Mouse (Mus musculus): Measurements from ENCODE around the gene Fam104a. TPM values are rescaled to one million over a fixed set of nuclear protein-coding genes. Genes with fewer than 3 reads are reported as not detected.

Fam104a gene
- 53.0 and 54.2 TPM in 2 replicates for polyA plus RNA-seq (2014; fragmentation: Nextera tagmentation; extraction: Ambion mirVana)

- Histone ChIP-seq H3K27me3 (ENCODE audit: control insufficient read depth, insufficient read depth, low read length) (no peaks in the 10 kb centered on the region), H3K4me1 (ENCODE audit: control insufficient read depth, insufficient read depth, low read length) (peaks cover 8% of the 10 kb centered on the region), H3K9ac (ENCODE audit: low read length) (peak within 1 kb of the TSS; percentile 89), H3K9me3 (ENCODE audit: control insufficient read depth, low read length) (no peaks in the 10 kb centered on the region), H3K27ac (replicated peaks; ENCODE audit: low read depth, low read length) (peak within 1 kb of the TSS; percentile 97), H3K36me3 (ENCODE audit: control insufficient read depth, insufficient read depth, low read length) (peaks cover 7% of the 10 kb centered on the region), H3K4me2 (ENCODE audit: low read depth, severe bottlenecking) (peak within 1 kb of the TSS; percentile 74), H3K4me3 (ENCODE audit: low read depth, low read length) (peak within 1 kb of the TSS; percentile 90)
- under 1% methylated on average over 70 of the region's 73 CpGs for WGBS
- peak; percentile 97 for DNase-seq (ENCODE audit: low spot score)
- ATAC-seq (ENCODE audit: insufficient number of reproducible peaks, low FRiP score, low TSS enrichment, low read depth) = peak; percentile 92
Measured at GRCm38 (mm10) chr11:113683957-113684706, at the start of gene Fam104a, which contains the start of gene D11Wsu47e. Fam104a (minus strand) TSS chr11:113684155. D11Wsu47e (plus strand) TSS chr11:113684412.

GRCm38 (mm10) chr11:113731945-113732612 is 48.1 kb upstream of the Fam104a start:
- Histone ChIP-seq H3K4me1 (ENCODE audit: control insufficient read depth, insufficient read depth, low read length) (peaks cover 34% of the 10 kb centered on the region), H3K4me2 (ENCODE audit: low read depth, severe bottlenecking) (no peak overlapping the region), H3K27ac (replicated peaks; ENCODE audit: low read depth, low read length) (no peak overlapping the region), H3K4me3 (ENCODE audit: low read depth, low read length) (no peak overlapping the region), H3K9me3 (ENCODE audit: control insufficient read depth, low read length) (no peaks in the 10 kb centered on the region), H3K36me3 (ENCODE audit: control insufficient read depth, insufficient read depth, low read length) (peaks cover 14% of the 10 kb centered on the region), H3K27me3 (ENCODE audit: control insufficient read depth, insufficient read depth, low read length) (no peaks in the 10 kb centered on the region), H3K9ac (ENCODE audit: low read length) (no peak overlapping the region)
- DNase-seq (ENCODE audit: low spot score) (no peak), ATAC-seq (ENCODE audit: insufficient number of reproducible peaks, low FRiP score, low TSS enrichment, low read depth) (no peak)
- WGBS = 91% methylated on average over 10 of the region's 10 CpGs

DNA sequence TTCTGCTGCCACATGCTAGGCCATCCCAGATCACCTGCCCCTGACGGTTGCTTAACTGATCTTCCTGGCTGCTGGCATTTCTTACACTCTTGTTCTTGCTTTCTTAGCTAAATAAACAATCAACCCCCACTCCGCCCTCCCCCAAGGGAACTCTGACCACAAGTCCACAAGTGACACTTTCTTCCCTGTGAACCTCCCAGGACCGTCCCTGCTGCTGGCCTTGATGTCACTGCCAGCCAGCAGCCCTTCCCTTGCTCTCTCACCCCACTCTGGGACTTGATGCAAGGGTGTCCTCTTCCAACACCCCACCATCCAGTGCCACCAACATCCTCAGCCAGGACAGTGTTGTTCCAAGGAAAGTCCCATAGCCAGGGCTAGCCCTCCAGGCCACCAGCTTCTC is 46.9 kb upstream of the Fam104a start:
- Histone ChIP-seq H3K9me3 (ENCODE audit: control insufficient read depth, low read length) (no peaks in the 10 kb centered on the region), H3K27me3 (ENCODE audit: control insufficient read depth, insufficient read depth, low read length) (no peaks in the 10 kb centered on the region), H3K4me2 (ENCODE audit: low read depth, severe bottlenecking) (no peak overlapping the region), H3K9ac (ENCODE audit: low read length) (no peak overlapping the region), H3K4me1 (ENCODE audit: control insufficient read depth, insufficient read depth, low read length) (peaks cover 42% of the 10 kb centered on the region), H3K36me3 (ENCODE audit: control insufficient read depth, insufficient read depth, low read length) (peaks cover 25% of the 10 kb centered on the region), H3K4me3 (ENCODE audit: low read depth, low read length) (no peak overlapping the region), H3K27ac (replicated peaks; ENCODE audit: low read depth, low read length) (no peak overlapping the region)
- WGBS = 74% methylated on average over 3 of the region's 3 CpGs
- ATAC-seq (ENCODE audit: insufficient number of reproducible peaks, low FRiP score, low TSS enrichment, low read depth) (no peak), DNase-seq (ENCODE audit: low spot score) (no peak)

- no peak for DNase-seq (ENCODE audit: low spot score)
- Histone ChIP-seq H3K4me1 (ENCODE audit: control insufficient read depth, insufficient read depth, low read length) (peaks cover 40% of the 10 kb centered on the region), H3K27ac (replicated peaks; ENCODE audit: low read depth, low read length) (no peak overlapping the region), H3K4me3 (ENCODE audit: low read depth, low read length) (no peak overlapping the region), H3K36me3 (ENCODE audit: control insufficient read depth, insufficient read depth, low read length) (peaks cover 28% of the 10 kb centered on the region), H3K4me2 (ENCODE audit: low read depth, severe bottlenecking) (no peak overlapping the region), H3K27me3 (ENCODE audit: control insufficient read depth, insufficient read depth, low read length) (no peaks in the 10 kb centered on the region), H3K9ac (ENCODE audit: low read length) (no peak overlapping the region), H3K9me3 (ENCODE audit: control insufficient read depth, low read length) (no peaks in the 10 kb centered on the region)
- ATAC-seq (ENCODE audit: insufficient number of reproducible peaks, low FRiP score, low TSS enrichment, low read depth) = no peak
- 50% methylated on average over 8 of the region's 8 CpGs for WGBS
Measured at GRCm38 (mm10) chr11:113729917-113730316, 46.0 kb upstream of the Fam104a start.

DNA sequence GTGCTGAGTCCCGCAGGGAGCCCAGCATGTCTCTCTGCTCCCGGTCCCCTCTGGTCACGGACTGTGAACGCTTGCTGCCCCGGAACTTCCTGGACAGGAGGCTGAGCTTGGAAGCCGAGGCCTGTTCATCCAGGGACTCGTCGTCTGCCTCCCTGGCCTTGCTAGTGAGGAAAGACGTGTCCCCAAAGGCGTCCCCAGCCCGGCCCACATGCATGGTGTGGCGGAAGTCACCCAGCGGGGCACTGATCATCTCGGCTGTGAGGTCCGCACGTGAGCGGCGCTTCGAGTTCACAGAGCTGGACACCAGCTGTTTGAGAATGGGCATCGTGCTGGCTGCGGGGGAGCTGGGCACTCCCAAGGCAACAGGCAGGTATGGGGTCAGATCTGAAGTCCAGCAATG is 45.3 kb upstream of the Fam104a start:
- Histone ChIP-seq H3K27ac (replicated peaks; ENCODE audit: low read depth, low read length) (0 out of 2 replicates have a peak overlapping the region, but pooled peaks have one; percentile 10), H3K9ac (ENCODE audit: low read length) (no peak overlapping the region), H3K27me3 (ENCODE audit: control insufficient read depth, insufficient read depth, low read length) (no peaks in the 10 kb centered on the region), H3K36me3 (ENCODE audit: control insufficient read depth, insufficient read depth, low read length) (peaks cover 28% of the 10 kb centered on the region), H3K4me2 (ENCODE audit: low read depth, severe bottlenecking) (no peak overlapping the region), H3K4me1 (ENCODE audit: control insufficient read depth, insufficient read depth, low read length) (peaks cover 38% of the 10 kb centered on the region), H3K9me3 (ENCODE audit: control insufficient read depth, low read length) (no peaks in the 10 kb centered on the region), H3K4me3 (ENCODE audit: low read depth, low read length) (no peak overlapping the region)
- DNase-seq (ENCODE audit: low spot score) = no peak
- 87% methylated on average over 21 of the region's 21 CpGs for WGBS
- no peak for ATAC-seq (ENCODE audit: insufficient number of reproducible peaks, low FRiP score, low TSS enrichment, low read depth)

DNA sequence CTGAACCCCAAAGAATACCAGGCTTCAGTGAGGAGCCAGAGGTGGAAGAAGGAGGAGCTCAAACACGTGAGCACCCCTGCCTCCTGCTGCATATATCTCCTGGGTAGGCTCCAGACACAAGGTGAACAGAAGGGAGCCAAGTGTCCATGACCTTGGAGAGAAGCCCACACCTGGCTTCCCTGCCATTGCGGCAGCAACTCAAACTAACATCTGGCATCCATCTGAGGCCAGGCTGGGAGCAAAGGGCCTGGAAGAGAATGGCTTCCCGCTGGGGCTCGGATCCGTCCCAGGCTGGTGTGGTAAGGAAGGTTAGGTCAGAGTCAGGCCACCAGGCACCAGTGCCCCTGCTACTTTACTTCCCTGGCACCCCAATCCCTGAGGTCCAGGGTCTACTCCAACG is 44.0 kb upstream of the Fam104a start:
- H3K9me3 ChIP-seq (ENCODE audit: control insufficient read depth, low read length) = no peaks in the 10 kb centered on the region
- no peak overlapping the region for H3K4me2 ChIP-seq (ENCODE audit: low read depth, severe bottlenecking)
- ATAC-seq (ENCODE audit: insufficient number of reproducible peaks, low FRiP score, low TSS enrichment, low read depth) = peak; percentile 13; the same call in 1 of the 2 replicates
- 16% methylated on average over 6 of the region's 6 CpGs for WGBS
- peak overlapping the region; percentile 17 for H3K27ac ChIP-seq (replicated peaks; ENCODE audit: low read depth, low read length)
- peak; percentile 75 for DNase-seq (ENCODE audit: low spot score)
- no peak overlapping the region for H3K4me3 ChIP-seq (ENCODE audit: low read depth, low read length)
- no peak overlapping the region for H3K9ac ChIP-seq (ENCODE audit: low read length)
- H3K27me3 ChIP-seq (ENCODE audit: control insufficient read depth, insufficient read depth, low read length) = no peaks in the 10 kb centered on the region
- H3K4me1 ChIP-seq (ENCODE audit: control insufficient read depth, insufficient read depth, low read length) = peaks cover 38% of the 10 kb centered on the region
- peaks cover 28% of the 10 kb centered on the region for H3K36me3 ChIP-seq (ENCODE audit: control insufficient read depth, insufficient read depth, low read length)

DNA sequence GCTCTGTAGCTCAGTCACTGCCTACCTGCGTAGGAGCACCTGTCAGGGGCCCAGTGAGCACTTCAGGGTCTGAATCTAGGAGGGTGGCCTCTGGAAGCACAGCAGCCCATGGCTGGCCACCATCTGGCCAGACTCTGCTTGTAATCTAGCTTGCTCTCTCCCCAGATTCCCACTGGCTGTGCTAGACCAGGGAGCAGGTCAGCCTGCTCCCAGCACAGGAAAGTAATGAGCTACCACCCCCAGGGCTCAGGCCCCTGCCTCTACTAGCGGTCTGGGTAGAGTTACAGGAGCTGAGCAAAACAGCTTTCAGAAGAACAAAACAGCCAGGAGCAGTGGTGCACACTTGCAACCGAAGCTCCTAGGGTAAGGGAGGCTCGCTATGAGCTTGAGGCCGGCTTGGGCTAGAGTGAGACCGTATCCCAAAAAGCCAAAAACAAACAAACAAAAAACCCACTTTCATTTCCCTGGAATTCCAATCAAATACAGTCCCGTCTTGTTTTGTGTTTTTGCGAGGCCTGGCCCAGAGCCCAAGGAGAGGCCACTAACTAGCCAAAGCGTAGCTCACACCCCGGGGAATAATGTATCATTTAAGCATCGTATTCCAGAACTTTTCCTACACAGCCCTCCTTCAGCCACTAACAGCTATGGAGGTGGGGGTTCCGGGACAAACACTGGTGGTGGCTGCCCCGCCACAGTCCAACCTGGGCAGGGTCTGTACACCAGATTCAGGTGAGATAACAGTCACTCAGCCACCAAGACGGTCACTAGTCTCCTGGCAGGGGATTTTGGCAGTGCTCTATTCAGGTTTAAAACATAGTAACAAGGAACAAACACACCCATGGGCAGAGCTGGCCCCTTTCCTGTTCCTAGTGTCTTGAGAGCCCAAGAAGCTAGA is 43.3 kb upstream of the Fam104a start:
- ATAC-seq (ENCODE audit: insufficient number of reproducible peaks, low FRiP score, low TSS enrichment, low read depth) (no peak), DNase-seq (ENCODE audit: low spot score) (peak; percentile 41)
- Histone ChIP-seq H3K9ac (ENCODE audit: low read length) (no peak overlapping the region), H3K36me3 (ENCODE audit: control insufficient read depth, insufficient read depth, low read length) (peaks cover 28% of the 10 kb centered on the region), H3K4me3 (ENCODE audit: low read depth, low read length) (no peak overlapping the region), H3K27me3 (ENCODE audit: control insufficient read depth, insufficient read depth, low read length) (no peaks in the 10 kb centered on the region), H3K4me2 (ENCODE audit: low read depth, severe bottlenecking) (no peak overlapping the region), H3K9me3 (ENCODE audit: control insufficient read depth, low read length) (no peaks in the 10 kb centered on the region), H3K27ac (replicated peaks; ENCODE audit: low read depth, low read length) (peak overlapping the region; percentile 17), H3K4me1 (ENCODE audit: control insufficient read depth, insufficient read depth, low read length) (peaks cover 38% of the 10 kb centered on the region)
- 70% methylated on average over 14 of the region's 14 CpGs for WGBS

Measured in limb, embryonic 11.5 days (tissue).